Mouse (Mus musculus): Measurements from ENCODE around the gene Scamp2. TPM values are rescaled to one million over a fixed set of nuclear protein-coding genes. Genes with fewer than 3 reads are reported as not detected.

Gene Scamp2
- total RNA-seq (2014; rRNA removed) (50.5 and 53.1 TPM in 2 replicates), polyA plus RNA-seq (2015; fragmentation: Nextera tagmentation; extraction: Ambion mirVana) (47.4 and 49.3 TPM in 2 replicates)

- Histone ChIP-seq H3K4me2 (ENCODE audit: low read depth, low read length) (peak within 1 kb of the TSS; percentile 93), H3K27me3 (ENCODE audit: insufficient read depth, low read length) (no peaks in the 10 kb centered on the region), H3K9me3 (ENCODE audit: low read length) (no peaks in the 10 kb centered on the region), H3K4me1 (ENCODE audit: insufficient read depth, low read length) (peaks cover 19% of the 10 kb centered on the region), H3K36me3 (ENCODE audit: insufficient read depth, low read length) (no peaks in the 10 kb centered on the region), H3K9ac (replicated peaks; ENCODE audit: low read length) (peak within 1 kb of the TSS; percentile 67), H3K4me3 (ENCODE audit: low read length) (peak within 1 kb of the TSS; percentile 77), H3K27ac (peak within 1 kb of the TSS; percentile 83)
- DNase-seq (ENCODE audit: low spot score) (peak; percentile 97), ATAC-seq (peak; percentile 99)
- peak; percentile 50 for TF ChIP-seq CTCF (IDR thresholded peaks at IDR 0.05; ENCODE audit: low read depth)
- 1% methylated on average over 37 of the region's 37 CpGs for WGBS
These were observed at the start of gene Scamp2 for GRCm38 (mm10) chr9:57560861-57561710. TSS of gene Scamp2 (plus strand) at chr9:57560943.

GRCm38 (mm10) chr9:57517113-57517512, 43.6 kb upstream of the Scamp2 start:
- H3K9ac ChIP-seq (replicated peaks; ENCODE audit: low read length): no peak overlapping the region
- H3K4me2 ChIP-seq (ENCODE audit: low read depth, low read length): no peak overlapping the region
- DNase-seq (ENCODE audit: low spot score): peak; percentile 90
- no peaks in the 10 kb centered on the region for H3K27me3 ChIP-seq (ENCODE audit: insufficient read depth, low read length)
- no peak overlapping the region for H3K4me3 ChIP-seq (ENCODE audit: low read length)
- WGBS: 12% methylated on average over 3 of the region's 3 CpGs
- no peak overlapping the region for H3K27ac ChIP-seq
- peak; percentile 89 for TF ChIP-seq CTCF (IDR thresholded peaks at IDR 0.05; ENCODE audit: low read depth)
- no peaks in the 10 kb centered on the region for H3K36me3 ChIP-seq (ENCODE audit: insufficient read depth, low read length)
- H3K4me1 ChIP-seq (ENCODE audit: insufficient read depth, low read length): peaks cover 2% of the 10 kb centered on the region; the same call in 1 of the 2 replicates
- no peak for ATAC-seq
- no peaks in the 10 kb centered on the region for H3K9me3 ChIP-seq (ENCODE audit: low read length)

- ATAC-seq (peak; percentile 54), DNase-seq (ENCODE audit: low spot score) (no peak)
- H3K4me3 ChIP-seq (ENCODE audit: low read length): peak overlapping the region; percentile 98
- no peaks in the 10 kb centered on the region for H3K9me3 ChIP-seq (ENCODE audit: low read length)
- H3K27ac ChIP-seq: peak overlapping the region; percentile 97
- no peaks in the 10 kb centered on the region for H3K27me3 ChIP-seq (ENCODE audit: insufficient read depth, low read length)
- 25% methylated on average over 16 of the region's 16 CpGs for WGBS
- peak overlapping the region; percentile 98 for H3K9ac ChIP-seq (replicated peaks; ENCODE audit: low read length)
- no peaks in the 10 kb centered on the region for H3K36me3 ChIP-seq (ENCODE audit: insufficient read depth, low read length)
- peak; percentile 32 for TF ChIP-seq CTCF (IDR thresholded peaks at IDR 0.05; ENCODE audit: low read depth)
- peak overlapping the region; percentile 77 for H3K4me2 ChIP-seq (ENCODE audit: low read depth, low read length)
- peaks cover 10% of the 10 kb centered on the region; the same call in 1 of the 2 replicates for H3K4me1 ChIP-seq (ENCODE audit: insufficient read depth, low read length)
These were observed 40.2 kb upstream of the Scamp2 start for GRCm38 (mm10) chr9:57520375-57521055.

- TF ChIP-seq CTCF (IDR thresholded peaks at IDR 0.05; ENCODE audit: low read depth): no peak; the same call in 1 of the 2 replicates
- peak within 1 kb of the TSS; percentile 98 for H3K9ac ChIP-seq (replicated peaks; ENCODE audit: low read length)
- ATAC-seq (peak; percentile 96), DNase-seq (ENCODE audit: low spot score) (peak; percentile 97)
- H3K4me1 ChIP-seq (ENCODE audit: insufficient read depth, low read length): peaks cover 10% of the 10 kb centered on the region; the same call in 1 of the 2 replicates
- peak within 1 kb of the TSS; percentile 98 for H3K4me3 ChIP-seq (ENCODE audit: low read length)
- peak within 1 kb of the TSS; percentile 77 for H3K4me2 ChIP-seq (ENCODE audit: low read depth, low read length)
- H3K27me3 ChIP-seq (ENCODE audit: insufficient read depth, low read length): no peaks in the 10 kb centered on the region
- WGBS: 2% methylated on average over 92 of the region's 95 CpGs
- H3K36me3 ChIP-seq (ENCODE audit: insufficient read depth, low read length): no peaks in the 10 kb centered on the region
- peak within 1 kb of the TSS; percentile 97 for H3K27ac ChIP-seq
- no peaks in the 10 kb centered on the region for H3K9me3 ChIP-seq (ENCODE audit: low read length)
These were observed 39.5 kb upstream of the Scamp2 start, which contains the start of gene Cox5a for GRCm38 (mm10) chr9:57521056-57521911. TSS of gene Cox5a (plus strand) at chr9:57521274.

GRCm38 (mm10) chr9:57522114-57522860, 38.5 kb upstream of the Scamp2 start:
- Histone ChIP-seq H3K36me3 (ENCODE audit: insufficient read depth, low read length) (no peaks in the 10 kb centered on the region), H3K4me2 (ENCODE audit: low read depth, low read length) (peak overlapping the region; percentile 77), H3K27ac (peak overlapping the region; percentile 97), H3K4me3 (ENCODE audit: low read length) (peak overlapping the region; percentile 98), H3K9me3 (ENCODE audit: low read length) (no peaks in the 10 kb centered on the region), H3K27me3 (ENCODE audit: insufficient read depth, low read length) (no peaks in the 10 kb centered on the region), H3K4me1 (ENCODE audit: insufficient read depth, low read length) (peaks cover 10% of the 10 kb centered on the region; the same call in 1 of the 2 replicates), H3K9ac (replicated peaks; ENCODE audit: low read length) (peak overlapping the region; percentile 98)
- DNase-seq (ENCODE audit: low spot score) (no peak), ATAC-seq (no peak)
- 47% methylated on average over 7 of the region's 7 CpGs for WGBS
- TF ChIP-seq CTCF (IDR thresholded peaks at IDR 0.05; ENCODE audit: low read depth): no peak
